Mouse (Mus musculus) urinary bladder, adult 18-20 months (tissue): ENCODE data around the gene Foxn3.

Experiments
- DNase-seq, 2 experiments: peaks; one replicate each; pipeline ENCODE4 v3.0.0; 2022; ENCODE audit warnings: low spot score in 2 of 2, mixed read lengths in 2 of 2

Gene Foxn3

DNA sequence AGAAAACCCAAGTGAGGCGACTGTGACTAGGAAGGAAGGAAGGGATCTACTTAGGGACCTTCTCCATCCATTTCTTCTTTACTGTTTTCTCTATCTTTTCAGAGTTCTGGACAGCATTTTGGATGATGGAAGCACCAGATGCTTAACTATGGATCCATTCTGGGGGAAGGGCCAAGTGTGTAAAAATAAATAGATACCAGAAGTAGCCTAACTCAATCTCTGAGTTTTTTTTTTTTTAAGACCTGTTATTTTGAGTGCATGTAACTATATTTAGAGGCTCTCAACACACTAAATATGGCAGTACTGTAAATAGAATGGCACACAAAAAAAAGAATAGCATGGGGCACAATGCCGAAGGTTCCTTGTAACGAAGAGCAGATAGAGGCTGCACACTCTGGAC is 381.0 kb downstream of the Foxn3 start:
- DNase-seq, result no peak

DNA sequence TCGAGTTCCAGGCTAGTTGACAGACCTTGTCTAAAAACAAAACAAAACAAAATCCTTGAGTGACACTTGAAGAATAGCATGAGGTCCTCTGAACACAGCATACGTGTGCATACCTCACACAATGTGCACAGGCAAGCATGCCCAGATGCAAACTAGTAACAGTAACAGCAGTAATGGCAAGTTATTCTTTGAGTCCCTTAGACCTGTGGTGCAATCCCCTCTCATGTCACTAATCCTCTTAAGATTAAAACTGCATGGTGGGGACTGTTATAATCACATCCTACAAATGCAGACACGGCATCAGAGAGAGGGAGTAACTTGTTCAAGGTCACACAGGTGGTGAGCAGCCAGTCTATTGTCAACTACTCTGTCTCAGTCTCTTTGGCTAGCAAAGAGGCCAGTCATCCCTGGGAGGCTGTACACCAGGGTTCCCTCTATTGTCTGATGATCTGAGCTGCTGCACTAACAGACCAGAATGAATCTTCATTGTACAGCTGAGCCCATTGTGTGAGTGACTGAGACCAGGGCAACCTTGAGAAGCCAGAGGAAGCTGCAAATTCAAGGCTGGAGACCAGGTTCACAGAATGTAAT is 383.1 kb downstream of the Foxn3 start:
- no peak for DNase-seq

DNA sequence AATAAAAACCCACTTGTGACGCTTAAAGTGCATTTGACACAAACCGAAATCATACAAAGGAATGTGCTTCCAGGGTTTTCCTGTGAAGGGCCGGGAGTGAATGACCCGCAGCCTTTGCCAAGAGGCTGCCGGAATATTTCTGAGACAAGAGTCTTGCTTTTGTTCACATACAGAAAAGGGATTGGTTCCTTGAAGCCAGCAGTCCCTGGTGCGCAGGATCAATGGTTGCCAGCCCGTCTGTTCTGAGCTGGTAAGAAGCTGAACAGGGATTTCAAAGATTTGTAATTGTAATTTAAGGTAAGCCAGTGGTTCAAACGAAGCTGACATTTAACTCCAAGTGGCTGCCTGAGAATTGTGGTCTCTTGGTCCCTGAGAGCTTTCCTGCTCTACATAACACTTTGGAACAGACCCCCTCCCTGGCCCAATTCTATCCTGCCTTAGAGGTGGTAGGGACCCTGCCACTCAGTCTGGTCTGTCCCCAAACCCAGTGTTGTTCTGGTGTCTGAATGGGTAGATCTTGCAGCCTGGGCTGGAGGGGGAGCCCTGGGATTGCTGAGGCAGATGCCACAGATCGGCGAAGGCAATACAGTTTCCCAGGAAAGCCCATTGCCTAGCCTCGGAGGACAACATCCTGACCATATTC is 388.3 kb downstream of the Foxn3 start:
- DNase-seq, result no peak

DNA sequence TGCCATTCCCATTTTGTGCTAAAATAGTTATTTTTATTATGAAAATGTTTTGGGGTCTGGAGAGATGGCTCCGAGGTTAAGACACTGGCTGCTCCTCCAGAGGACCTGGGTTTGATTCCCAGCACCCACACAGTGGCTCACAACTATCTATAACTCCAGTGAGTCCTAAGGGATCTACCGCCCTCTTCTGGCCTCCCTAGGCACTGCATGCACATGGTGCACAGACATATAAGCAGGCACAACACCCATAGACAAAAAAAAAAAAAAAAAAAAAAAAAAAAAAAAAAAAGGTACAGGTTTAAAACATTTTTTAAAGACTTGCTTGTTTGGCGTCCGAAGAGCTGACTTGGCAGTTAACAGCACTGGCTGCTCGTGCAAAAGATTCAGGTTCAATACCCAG is 391.2 kb downstream of the Foxn3 start:
- no peak for DNase-seq

DNA sequence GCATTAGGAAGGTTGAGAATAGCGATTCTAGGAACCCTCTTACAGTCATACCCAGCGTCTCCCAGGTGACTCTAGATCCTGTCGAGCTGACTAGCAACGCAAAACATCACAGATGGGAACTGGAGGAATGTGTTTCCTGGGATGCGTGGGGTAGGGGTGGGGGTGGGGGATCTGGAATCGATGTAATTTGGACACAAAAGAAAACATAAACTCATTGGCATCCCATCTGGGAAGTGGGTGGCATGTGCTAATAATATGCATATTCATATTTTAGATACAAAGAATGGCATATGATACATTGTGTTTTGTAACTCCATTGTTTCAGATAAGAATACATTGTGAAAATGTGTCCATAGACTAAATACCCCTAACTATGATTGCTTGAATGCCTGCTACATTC is 393.5 kb downstream of the Foxn3 start:
- DNase-seq, result no peak

DNA sequence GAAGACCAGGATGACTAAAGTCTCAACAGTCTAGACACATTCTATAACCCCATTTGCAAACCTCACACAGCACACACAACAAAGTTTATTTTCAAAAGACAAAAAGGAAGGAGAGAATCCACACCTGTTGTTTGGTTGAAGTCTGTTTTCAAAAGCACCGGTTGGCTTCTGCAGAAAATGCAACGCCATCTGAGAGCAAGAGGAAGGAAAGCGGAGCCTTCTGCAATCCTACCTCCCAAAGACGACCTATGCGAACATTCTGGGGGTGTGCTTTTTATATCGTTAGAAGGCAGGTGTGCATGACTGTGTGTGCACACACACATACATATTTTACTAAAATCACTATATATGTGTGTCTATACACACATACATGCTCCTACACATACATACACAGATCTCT is 397.3 kb downstream of the Foxn3 start:
- no peak for DNase-seq

DNA sequence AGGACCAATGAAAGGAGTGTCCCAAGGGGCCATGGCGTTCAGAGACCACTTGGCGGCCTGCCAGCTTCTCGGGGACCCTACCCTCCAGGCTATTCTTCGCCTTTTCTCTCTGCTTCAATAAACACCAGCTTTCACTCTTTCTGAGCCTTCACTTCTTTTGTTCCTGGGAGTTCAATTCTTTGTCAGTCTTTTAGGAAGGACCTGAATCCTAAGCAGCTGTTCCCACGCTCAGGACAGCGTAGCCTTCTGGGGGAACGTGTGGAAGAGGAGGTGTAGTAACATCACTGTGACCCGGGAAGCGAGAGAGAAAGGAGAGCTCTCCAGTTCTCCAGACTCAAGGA is 400.1 kb downstream of the Foxn3 start:
- DNase-seq, result no peak

DNA sequence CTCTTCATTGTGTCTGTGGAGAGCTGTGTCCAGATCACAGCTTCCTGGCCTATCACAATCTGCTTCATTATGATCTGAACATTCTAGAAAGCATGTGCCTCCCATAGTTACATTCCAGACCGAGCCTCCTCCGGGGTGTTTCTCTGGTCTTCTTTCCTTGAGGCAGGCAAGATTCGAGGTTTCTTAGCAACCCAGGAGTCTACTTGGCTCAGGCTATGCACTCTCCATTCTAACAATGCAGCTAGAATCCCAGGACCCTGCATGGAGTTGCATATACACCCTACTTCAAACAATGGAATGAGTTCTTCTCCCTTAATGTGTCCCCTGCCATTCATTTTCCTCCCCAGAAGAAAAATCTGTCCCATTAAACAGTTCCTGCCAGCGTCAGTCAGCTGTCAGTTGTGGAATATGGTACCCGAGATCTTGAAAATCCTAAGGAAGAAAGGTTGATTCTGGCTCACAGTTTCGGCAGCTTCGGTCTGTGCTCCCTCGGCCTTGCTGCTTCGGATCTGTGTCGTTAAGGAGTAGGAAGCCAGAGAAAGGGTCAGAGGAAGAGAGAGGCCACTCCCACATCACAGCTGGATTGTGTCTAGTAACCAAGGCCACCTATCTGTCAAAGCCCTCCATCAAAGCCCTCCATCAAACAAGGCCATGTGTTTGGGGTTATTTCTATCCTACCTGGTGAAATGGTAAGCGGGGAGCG is 400.6 kb downstream of the Foxn3 start:
- DNase-seq, result no peak

DNA sequence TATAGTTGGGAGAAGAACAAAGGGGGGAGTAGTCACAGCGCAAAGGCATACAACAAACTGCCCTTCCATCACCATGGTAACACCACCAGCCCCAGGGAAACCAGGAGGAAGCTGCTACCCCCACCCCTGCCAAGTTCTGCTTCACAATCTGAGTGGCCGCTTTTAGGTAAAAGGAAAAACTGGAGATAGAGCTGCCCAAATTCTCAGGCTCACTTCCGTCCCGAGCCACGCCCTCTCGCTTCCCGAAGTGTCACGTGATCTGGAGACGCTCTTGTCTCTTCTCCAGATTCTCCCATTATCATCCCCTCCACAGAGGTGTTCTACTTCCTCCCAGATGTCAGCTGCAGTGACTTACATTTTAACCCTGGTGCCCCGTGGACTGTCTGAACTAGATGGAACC is 401.2 kb downstream of the Foxn3 start:
- no peak for DNase-seq

DNA sequence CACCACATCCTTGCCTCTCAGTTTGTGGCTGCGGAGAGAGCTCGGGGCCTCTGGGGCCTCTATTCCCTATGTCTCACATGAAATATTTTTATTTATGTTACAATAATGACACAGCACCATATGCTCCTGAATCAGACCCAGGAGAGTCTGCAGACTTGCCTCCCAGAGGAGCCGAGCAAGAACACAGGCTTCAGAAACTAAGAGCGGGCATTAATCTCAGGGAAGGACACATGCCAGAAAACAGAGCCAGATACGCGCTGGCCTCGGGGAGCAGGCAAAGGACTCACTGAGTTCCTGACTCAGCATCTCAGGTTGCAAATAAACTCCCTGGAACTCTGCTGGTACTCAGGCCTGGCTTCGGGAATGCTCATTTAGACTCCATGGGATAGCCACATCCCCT is 403.3 kb downstream of the Foxn3 start:
- no peak for DNase-seq

DNA sequence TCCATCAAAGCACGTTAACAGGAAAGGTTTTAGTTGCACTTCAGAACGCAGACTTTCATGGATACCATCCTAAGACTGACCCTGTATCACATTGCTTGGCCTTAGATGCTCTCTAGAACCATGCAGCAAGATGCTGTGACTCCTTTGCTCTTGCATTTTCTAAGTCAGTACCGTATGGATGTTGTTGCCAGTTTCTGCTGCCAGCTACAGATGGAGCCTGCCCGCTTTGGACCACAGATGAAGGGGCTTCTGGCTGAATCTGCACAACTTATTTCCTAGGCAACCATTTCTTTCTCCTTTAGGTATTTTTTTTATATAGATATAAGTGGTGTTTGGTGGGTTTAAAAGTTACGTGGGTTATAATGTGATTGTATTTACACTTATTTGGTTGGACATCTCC is 407.5 kb downstream of the Foxn3 start:
- DNase-seq, result no peak

DNA sequence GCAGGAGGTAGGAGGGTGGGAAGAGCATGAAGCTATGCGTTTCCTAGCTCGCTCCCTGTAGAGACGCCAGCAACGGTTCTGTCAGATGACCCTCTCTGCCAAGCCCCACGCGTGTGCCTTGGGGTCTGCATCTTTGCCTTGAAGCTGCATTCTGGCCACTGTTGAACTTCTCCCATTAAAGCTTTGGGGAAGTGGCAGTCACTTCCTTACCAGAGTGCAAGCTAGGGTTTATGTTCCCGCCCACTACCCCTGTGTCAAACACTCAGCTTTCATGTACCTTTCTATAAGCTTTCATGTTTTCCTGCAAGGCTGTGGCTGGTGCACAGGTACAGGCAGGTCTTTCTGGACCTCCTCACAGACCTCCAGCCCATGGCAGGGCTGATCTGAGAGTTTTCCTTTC is 409.2 kb downstream of the Foxn3 start:
- DNase-seq, result no peak

DNA sequence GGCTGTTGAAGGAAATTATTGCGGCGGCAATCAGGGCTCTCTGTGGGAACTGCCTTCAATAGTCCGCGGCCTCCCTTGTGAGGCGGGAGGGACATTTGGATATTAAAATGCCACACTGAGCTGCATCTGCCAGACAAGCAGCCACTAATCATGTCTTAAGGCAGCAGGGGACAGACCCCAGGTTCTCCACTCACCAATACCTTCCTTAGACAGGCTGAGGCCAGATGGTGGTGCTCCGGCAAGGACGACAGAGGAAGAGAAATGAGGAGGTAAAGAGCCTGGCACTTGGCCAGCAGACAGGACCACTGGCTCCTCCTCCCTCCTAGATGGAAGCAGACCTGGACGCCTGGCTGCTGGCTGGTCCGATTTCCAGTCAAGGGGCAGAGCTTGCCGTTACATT is 409.7 kb downstream of the Foxn3 start:
- no peak for DNase-seq

DNA sequence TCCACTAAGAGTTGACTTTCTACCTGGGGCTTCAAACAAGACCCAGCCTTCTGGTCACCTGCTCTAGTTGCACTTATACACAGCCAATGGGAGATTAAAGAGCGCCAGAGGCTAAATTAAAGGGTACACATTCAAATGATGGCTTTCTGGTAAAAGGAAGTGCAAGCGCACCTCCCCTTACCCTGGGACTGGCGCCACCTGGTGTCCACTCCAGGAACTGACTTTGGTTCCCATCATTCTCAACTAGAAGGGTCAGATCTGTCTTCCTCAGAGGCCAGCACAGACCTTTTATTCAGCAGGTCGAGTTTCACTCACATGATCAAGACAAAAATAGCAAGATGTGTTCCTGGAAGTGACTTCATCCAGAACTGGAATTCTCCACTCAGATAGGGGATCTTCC is 413.3 kb downstream of the Foxn3 start:
- DNase-seq, result peak; percentile 26 to 56

DNA sequence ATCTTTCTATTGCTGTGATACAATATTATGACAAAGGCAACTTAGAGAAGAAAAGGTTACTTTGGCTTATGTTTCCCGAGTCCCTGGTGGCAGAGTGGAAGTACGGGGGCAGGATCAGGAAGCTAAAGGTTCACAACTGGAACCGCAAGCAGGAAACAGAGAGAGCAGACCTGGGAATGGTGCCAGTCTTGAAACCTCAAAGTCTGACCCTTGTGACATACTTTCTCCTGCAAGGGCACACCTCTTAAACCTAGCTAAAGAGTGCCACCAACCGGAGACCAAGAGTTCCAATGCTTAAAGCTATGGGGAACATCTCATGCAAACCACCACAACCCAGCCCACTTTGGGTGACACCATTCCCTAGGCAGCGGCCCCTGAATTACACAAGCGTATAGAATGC is 414.2 kb downstream of the Foxn3 start:
- no peak for DNase-seq
